Mouse (Mus musculus): ENCODE data around the gene Lrba. TPM values are rescaled to one million over a fixed set of nuclear protein-coding genes. Genes with fewer than 3 reads are reported as not detected.

The Lrba gene
- polyA plus RNA-seq, 1 experiment from 2014 or later: 8.8 TPM

- TF ChIP-seq CTCF (IDR thresholded peaks at IDR 0.05; ENCODE audit: low read depth): no peak
- ATAC-seq: no peak
- no peak overlapping the region for H3K9ac ChIP-seq (ENCODE audit: low read depth, low read length)
- H3K9me3 ChIP-seq (ENCODE audit: control insufficient read depth): no peaks in the 10 kb centered on the region
- peaks cover 3% of the 10 kb centered on the region; the same call in 1 of the 2 replicates for H3K36me3 ChIP-seq (ENCODE audit: control insufficient read depth, insufficient read depth)
- H3K4me1 ChIP-seq (replicated peaks; ENCODE audit: control insufficient read depth, insufficient read depth, low read length): no peaks in the 10 kb centered on the region
- no peak overlapping the region for H3K4me2 ChIP-seq (replicated peaks; ENCODE audit: low read depth)
- no peak overlapping the region for H3K4me3 ChIP-seq (ENCODE audit: low read depth, low read length)
- H3K27me3 ChIP-seq (replicated peaks; ENCODE audit: control insufficient read depth, insufficient read depth, low read length): no peaks in the 10 kb centered on the region
- H3K27ac ChIP-seq (ENCODE audit: low read depth, low read length): no peak overlapping the region
Measured at GRCm38 (mm10) chr3:86641796-86642195, 417.3 kb downstream of the Lrba start.

- Histone ChIP-seq H3K9ac (ENCODE audit: low read depth, low read length) (no peak overlapping the region), H3K4me2 (replicated peaks; ENCODE audit: low read depth) (no peak overlapping the region), H3K9me3 (ENCODE audit: control insufficient read depth) (no peaks in the 10 kb centered on the region), H3K36me3 (ENCODE audit: control insufficient read depth, insufficient read depth) (peaks cover 3% of the 10 kb centered on the region; the same call in 1 of the 2 replicates), H3K4me3 (ENCODE audit: low read depth, low read length) (no peak overlapping the region), H3K27me3 (replicated peaks; ENCODE audit: control insufficient read depth, insufficient read depth, low read length) (no peaks in the 10 kb centered on the region), H3K4me1 (replicated peaks; ENCODE audit: control insufficient read depth, insufficient read depth, low read length) (no peaks in the 10 kb centered on the region), H3K27ac (ENCODE audit: low read depth, low read length) (no peak overlapping the region)
- TF ChIP-seq CTCF (IDR thresholded peaks at IDR 0.05; ENCODE audit: low read depth): no peak
- ATAC-seq: no peak
- 61% methylated on average over 2 of the region's 2 CpGs for WGBS
Measured at GRCm38 (mm10) chr3:86646771-86647170, 422.3 kb downstream of the Lrba start.

GRCm38 (mm10) chr3:86651006-86651405 lies 426.5 kb downstream of the Lrba start:
- no peaks in the 10 kb centered on the region for H3K27me3 ChIP-seq (replicated peaks; ENCODE audit: control insufficient read depth, insufficient read depth, low read length)
- no peak for ATAC-seq
- no peaks in the 10 kb centered on the region for H3K9me3 ChIP-seq (ENCODE audit: control insufficient read depth)
- H3K4me3 ChIP-seq (ENCODE audit: low read depth, low read length): no peak overlapping the region
- TF ChIP-seq CTCF (IDR thresholded peaks at IDR 0.05; ENCODE audit: low read depth): no peak
- no peak overlapping the region for H3K9ac ChIP-seq (ENCODE audit: low read depth, low read length)
- no peak overlapping the region for H3K4me2 ChIP-seq (replicated peaks; ENCODE audit: low read depth)
- no peaks in the 10 kb centered on the region for H3K36me3 ChIP-seq (ENCODE audit: control insufficient read depth, insufficient read depth)
- no peaks in the 10 kb centered on the region for H3K4me1 ChIP-seq (replicated peaks; ENCODE audit: control insufficient read depth, insufficient read depth, low read length)
- 71% methylated on average over 3 of the region's 3 CpGs for WGBS
- no peak overlapping the region for H3K27ac ChIP-seq (ENCODE audit: low read depth, low read length)

- Histone ChIP-seq H3K4me2 (replicated peaks; ENCODE audit: low read depth) (no peak overlapping the region), H3K27ac (ENCODE audit: low read depth, low read length) (no peak overlapping the region), H3K36me3 (ENCODE audit: control insufficient read depth, insufficient read depth) (no peaks in the 10 kb centered on the region), H3K4me3 (ENCODE audit: low read depth, low read length) (no peak overlapping the region), H3K9me3 (ENCODE audit: control insufficient read depth) (no peaks in the 10 kb centered on the region), H3K9ac (ENCODE audit: low read depth, low read length) (no peak overlapping the region), H3K27me3 (replicated peaks; ENCODE audit: control insufficient read depth, insufficient read depth, low read length) (no peaks in the 10 kb centered on the region), H3K4me1 (replicated peaks; ENCODE audit: control insufficient read depth, insufficient read depth, low read length) (no peaks in the 10 kb centered on the region)
- ATAC-seq: no peak
- no peak for TF ChIP-seq CTCF (IDR thresholded peaks at IDR 0.05; ENCODE audit: low read depth)
- 89% methylated on average over 5 of the region's 5 CpGs for WGBS
Measured at GRCm38 (mm10) chr3:86659326-86659725, 434.8 kb downstream of the Lrba start.

- H3K9me3 ChIP-seq (ENCODE audit: control insufficient read depth): no peaks in the 10 kb centered on the region
- no peak for ATAC-seq
- no peak overlapping the region for H3K4me2 ChIP-seq (replicated peaks; ENCODE audit: low read depth)
- no peaks in the 10 kb centered on the region for H3K4me1 ChIP-seq (replicated peaks; ENCODE audit: control insufficient read depth, insufficient read depth, low read length)
- no peak overlapping the region for H3K27ac ChIP-seq (ENCODE audit: low read depth, low read length)
- TF ChIP-seq CTCF (IDR thresholded peaks at IDR 0.05; ENCODE audit: low read depth): no peak
- no peaks in the 10 kb centered on the region for H3K27me3 ChIP-seq (replicated peaks; ENCODE audit: control insufficient read depth, insufficient read depth, low read length)
- no peak overlapping the region for H3K9ac ChIP-seq (ENCODE audit: low read depth, low read length)
- 14% methylated on average over 3 of the region's 3 CpGs for WGBS
- H3K4me3 ChIP-seq (ENCODE audit: low read depth, low read length): no peak overlapping the region
- no peaks in the 10 kb centered on the region for H3K36me3 ChIP-seq (ENCODE audit: control insufficient read depth, insufficient read depth)
Measured at GRCm38 (mm10) chr3:86664399-86664798, 439.9 kb downstream of the Lrba start.

GRCm38 (mm10) chr3:86668146-86668545 lies 443.7 kb downstream of the Lrba start:
- Histone ChIP-seq H3K9me3 (ENCODE audit: control insufficient read depth) (no peaks in the 10 kb centered on the region), H3K27ac (ENCODE audit: low read depth, low read length) (no peak overlapping the region), H3K4me1 (replicated peaks; ENCODE audit: control insufficient read depth, insufficient read depth, low read length) (no peaks in the 10 kb centered on the region), H3K4me2 (replicated peaks; ENCODE audit: low read depth) (no peak overlapping the region), H3K4me3 (ENCODE audit: low read depth, low read length) (no peak overlapping the region), H3K27me3 (replicated peaks; ENCODE audit: control insufficient read depth, insufficient read depth, low read length) (no peaks in the 10 kb centered on the region), H3K9ac (ENCODE audit: low read depth, low read length) (no peak overlapping the region), H3K36me3 (ENCODE audit: control insufficient read depth, insufficient read depth) (no peaks in the 10 kb centered on the region)
- 73% methylated on average over 8 of the region's 8 CpGs for WGBS
- no peak for ATAC-seq
- no peak for TF ChIP-seq CTCF (IDR thresholded peaks at IDR 0.05; ENCODE audit: low read depth)

GRCm38 (mm10) chr3:86677573-86678155 lies 453.2 kb downstream of the Lrba start:
- Histone ChIP-seq H3K9me3 (ENCODE audit: control insufficient read depth) (no peaks in the 10 kb centered on the region), H3K4me1 (replicated peaks; ENCODE audit: control insufficient read depth, insufficient read depth, low read length) (no peaks in the 10 kb centered on the region), H3K27me3 (replicated peaks; ENCODE audit: control insufficient read depth, insufficient read depth, low read length) (no peaks in the 10 kb centered on the region), H3K27ac (ENCODE audit: low read depth, low read length) (no peak overlapping the region), H3K9ac (ENCODE audit: low read depth, low read length) (no peak overlapping the region), H3K36me3 (ENCODE audit: control insufficient read depth, insufficient read depth) (no peaks in the 10 kb centered on the region), H3K4me2 (replicated peaks; ENCODE audit: low read depth) (no peak overlapping the region), H3K4me3 (ENCODE audit: low read depth, low read length) (no peak overlapping the region)
- TF ChIP-seq CTCF (IDR thresholded peaks at IDR 0.05; ENCODE audit: low read depth): no peak
- no peak for ATAC-seq
- 74% methylated on average over 2 of the region's 2 CpGs for WGBS
